Mouse (Mus musculus) liver, adult 2 months (tissue): ENCODE results near the gene Cmtr1. TPM values are rescaled to one million over a fixed set of nuclear protein-coding genes. Genes with fewer than 3 reads are reported as not detected.

Experiments
- DNase-seq: peaks from one replicate; pipeline ENCODE4 v3.0.0-alpha.2; 2011; ENCODE audit warnings: low read depth, low spot score; ENCODE audit errors: extremely low read depth
- H3K27ac ChIP-seq: fragments of 200-500 bp; replicated peaks from 2 replicates; pipeline ENCODE4 v1.5.1; 2012; ENCODE audit warnings: low read depth, mild to moderate bottlenecking, control low read depth, inconsistent platforms, low read length; ENCODE audit not compliant: insufficient read depth
- H3K27me3 ChIP-seq: fragments of 200-500 bp; 2 replicates; pipeline ENCODE4 v1.6.1; 2012; ENCODE audit warnings: mild to moderate bottlenecking, moderate library complexity, low read length, inconsistent platforms; ENCODE audit not compliant: control insufficient read depth, insufficient read depth
- H3K36me3 ChIP-seq: fragments of 200-500 bp; 2 replicates; pipeline ENCODE4 v1.6.1; 2012; ENCODE audit warnings: low read length, inconsistent platforms; ENCODE audit not compliant: control insufficient read depth, insufficient read depth
- H3K4me1 ChIP-seq: fragments of 200-500 bp; 2 replicates; pipeline ENCODE4 v1.6.1; 2011; ENCODE audit warnings: low read length; ENCODE audit not compliant: control insufficient read depth, insufficient read depth
- H3K4me3 ChIP-seq: fragments of 200-500 bp; 2 replicates; pipeline ENCODE4 v1.5.1; 2011; ENCODE audit warnings: low read depth, mild to moderate bottlenecking, control low read depth, low read length, moderate library complexity; ENCODE audit not compliant: insufficient read depth
- H3K79me2 ChIP-seq: fragments of 200-500 bp; 2 replicates; pipeline ENCODE4 v1.6.1; 2012; ENCODE audit warnings: inconsistent platforms, mild to moderate bottlenecking, low read length, moderate library complexity; ENCODE audit not compliant: control insufficient read depth, insufficient read depth
- H3K9ac ChIP-seq: fragments of 200-500 bp; 2 replicates; pipeline ENCODE4 v1.6.1; 2012; ENCODE audit warnings: low read depth, mild to moderate bottlenecking, control low read depth, inconsistent platforms, low read length
- CTCF ChIP-seq: fragments of 200-500 bp; IDR thresholded peaks from 2 replicates; pipeline ENCODE4 v1.5.1; 2011; ENCODE audit warnings: low read depth, low read length, control low read depth
- POLR2A ChIP-seq: fragments of 200-500 bp; IDR thresholded peaks from 2 replicates; pipeline ENCODE4 v1.6.1; 2011; ENCODE audit warnings: low read length, control low read depth; ENCODE audit not compliant: insufficient read depth; ENCODE audit errors: extremely low read depth
- WGBS: fragments of 180-500 bp; shearing (Covaris S2); methylation state at CpG from one replicate; pipeline ENCODE4 v1.1.7; 2018; 5-methylcytosine and 5-hydroxymethylcytosine counted together
- polyA plus RNA-seq: library from polyadenylated mRNA; depleted of rRNA; stranded (reverse); fragments of >200 nt; gene quantifications from 2 replicates; pipeline ENCODE4 v1.2.3, GENCODE M21; 2012; rRNA removed
- total RNA-seq: library from RNA; depleted of rRNA; stranded (reverse); fragments of >200 nt; gene quantifications from 2 replicates; pipeline ENCODE4 v1.2.3, GENCODE M21; 2014; rRNA removed

The Cmtr1 gene
- total and polyA plus RNA-seq, 2 experiments, result 23.4 to 27.7 TPM

DNA sequence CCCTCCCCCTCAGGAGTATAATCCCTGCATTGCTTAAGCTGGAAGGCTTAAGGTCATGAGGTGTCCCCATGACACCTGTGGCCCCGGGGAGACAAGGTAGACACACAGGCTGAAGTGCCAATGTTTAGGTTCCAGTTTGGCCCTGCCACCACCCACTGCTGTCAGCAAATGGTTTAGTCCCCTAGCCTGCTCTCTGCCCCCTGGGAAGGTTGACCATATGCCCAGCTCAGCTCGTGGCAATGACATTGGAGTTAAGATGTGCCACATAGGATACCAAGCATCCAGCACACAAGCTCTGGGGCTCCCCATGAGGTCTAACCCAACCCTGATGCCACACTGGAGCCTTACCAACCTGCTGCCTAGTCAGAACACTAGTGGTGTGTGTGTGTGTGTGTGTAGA, 72.1 kb downstream of the Cmtr1 start:
- no peaks in the 10 kb centered on the region for H3K79me2 ChIP-seq
- H3K36me3 ChIP-seq, result no peaks in the 10 kb centered on the region
- no peak overlapping the region for H3K27ac ChIP-seq
- H3K27me3 ChIP-seq, result no peaks in the 10 kb centered on the region
- H3K4me3 ChIP-seq, result no peak overlapping the region
- 55% methylated on average over 2 of the region's 2 CpGs for WGBS
- no peaks in the 10 kb centered on the region for H3K4me1 ChIP-seq
- DNase-seq, result no peak
- no peak overlapping the region for H3K9ac ChIP-seq
- TF ChIP-seq CTCF (no peak), POLR2A (no peak)

DNA sequence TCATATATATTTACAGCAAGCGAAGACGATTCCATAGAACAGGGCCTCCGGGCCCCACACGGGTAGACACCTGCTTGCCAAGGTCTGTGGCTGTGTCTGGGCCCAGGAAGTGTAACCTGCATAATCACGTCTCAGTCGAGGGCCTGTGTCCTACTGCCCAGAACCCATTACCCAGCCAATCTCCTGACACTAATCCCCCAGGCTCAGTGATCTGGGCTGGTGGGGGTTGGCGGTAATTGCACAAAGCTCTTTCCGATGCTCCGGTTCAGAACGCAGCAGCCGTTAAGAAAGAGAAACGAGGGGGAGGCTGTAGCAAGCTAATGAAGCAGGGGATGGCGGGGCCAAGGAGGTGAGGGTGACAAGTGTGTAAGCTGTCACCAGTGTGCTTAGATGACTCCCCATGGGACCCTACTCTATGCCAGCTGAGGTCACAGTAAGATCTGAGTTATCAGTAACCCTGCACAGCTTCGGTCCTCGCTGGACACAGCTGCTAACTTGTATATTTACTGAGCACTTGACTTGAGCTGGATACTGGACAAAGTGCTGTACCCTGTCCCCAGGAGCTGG, 76.1 kb downstream of the Cmtr1 start:
- no peak overlapping the region for H3K27ac ChIP-seq
- TF ChIP-seq CTCF (no peak), POLR2A (no peak)
- no peaks in the 10 kb centered on the region for H3K4me1 ChIP-seq
- no peaks in the 10 kb centered on the region for H3K27me3 ChIP-seq
- H3K9ac ChIP-seq, result no peak overlapping the region
- no peaks in the 10 kb centered on the region for H3K79me2 ChIP-seq
- 82% methylated on average over 15 of the region's 15 CpGs for WGBS
- no peak for DNase-seq
- H3K4me3 ChIP-seq, result no peak overlapping the region
- no peaks in the 10 kb centered on the region for H3K36me3 ChIP-seq

DNA sequence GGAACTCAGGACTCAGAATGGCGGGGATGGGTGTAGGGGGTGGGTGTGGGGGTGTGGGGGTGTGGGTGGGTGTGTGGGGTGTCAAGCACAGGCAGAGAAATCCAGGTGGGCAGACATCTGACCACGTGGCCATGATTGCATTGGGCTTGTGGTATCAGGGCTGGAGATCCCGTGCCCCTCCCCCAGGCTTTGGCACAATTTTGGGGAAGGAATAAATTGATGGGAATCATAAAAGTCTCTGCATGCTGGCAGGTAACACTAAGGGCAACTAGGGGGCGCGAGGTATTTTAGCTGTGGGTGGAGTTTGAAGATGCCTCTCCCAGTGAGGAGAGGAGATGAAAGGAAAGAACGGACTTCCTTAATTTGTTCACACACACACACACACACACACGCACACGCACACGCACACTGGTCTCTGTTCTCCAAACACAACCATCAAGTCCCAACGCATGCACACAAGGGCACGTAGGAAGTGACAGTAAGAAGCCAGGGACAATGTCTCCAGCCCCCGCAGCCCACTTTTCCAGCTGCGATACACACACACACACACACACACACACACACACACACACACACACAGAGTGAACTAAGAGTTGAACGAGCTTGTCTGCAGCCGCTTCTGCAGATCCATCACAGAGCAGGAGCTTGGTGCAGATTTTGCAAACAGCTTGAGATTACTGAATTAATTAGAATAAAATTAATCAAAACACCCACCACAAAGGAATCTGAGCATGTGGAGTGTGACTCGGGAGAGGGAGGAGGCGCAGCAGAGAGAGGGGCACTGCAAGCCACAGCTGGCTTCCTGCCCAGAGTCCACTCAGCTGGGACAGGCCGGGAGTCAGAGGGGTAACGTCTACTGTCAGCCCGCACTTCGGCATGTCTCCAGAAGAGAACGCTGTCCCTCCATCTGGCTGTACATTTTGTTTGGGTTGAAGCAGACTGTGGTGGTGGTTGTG, 77.7 kb downstream of the Cmtr1 start:
- TF ChIP-seq POLR2A (no peak), CTCF (no peak)

DNA sequence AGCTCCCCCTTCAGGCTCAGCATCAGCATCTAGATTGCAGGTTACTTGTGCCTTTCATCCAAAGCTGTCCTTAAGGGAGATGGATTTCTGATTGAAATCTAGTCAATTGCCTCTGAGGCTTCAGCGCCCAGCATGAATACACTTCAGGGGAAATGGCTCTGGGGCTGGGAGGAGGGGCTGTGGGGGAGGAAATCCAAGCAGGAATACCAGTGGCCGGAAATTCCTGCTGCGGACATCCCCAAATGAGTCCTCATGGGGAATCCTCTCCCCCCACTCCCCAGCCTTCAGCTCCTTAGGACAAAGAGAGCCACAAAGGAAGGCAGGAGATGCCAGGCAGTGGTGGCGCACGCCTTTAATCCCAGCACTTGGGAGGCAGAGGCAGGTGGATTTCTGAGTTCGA, 87.1 kb downstream of the Cmtr1 start:
- WGBS, result 76% methylated on average over 6 of the region's 6 CpGs
- no peak overlapping the region for H3K9ac ChIP-seq
- no peaks in the 10 kb centered on the region for H3K36me3 ChIP-seq
- TF ChIP-seq POLR2A, result no peak
- TF ChIP-seq CTCF, result no peak
- H3K4me1 ChIP-seq, result no peaks in the 10 kb centered on the region
- no peaks in the 10 kb centered on the region for H3K27me3 ChIP-seq
- H3K27ac ChIP-seq, result no peak overlapping the region
- H3K79me2 ChIP-seq, result no peaks in the 10 kb centered on the region
- no peak for DNase-seq
- no peak overlapping the region for H3K4me3 ChIP-seq

More for the DNA sequence above, 77.7 kb downstream of the Cmtr1 start:
- 38% methylated on average over 22 of the region's 22 CpGs for WGBS
- Histone ChIP-seq H3K36me3 (no peaks in the 10 kb centered on the region), H3K9ac (no peak overlapping the region), H3K4me1 (no peaks in the 10 kb centered on the region), H3K27me3 (no peaks in the 10 kb centered on the region), H3K79me2 (no peaks in the 10 kb centered on the region), H3K27ac (no peak overlapping the region), H3K4me3 (no peak overlapping the region)
- no peak for DNase-seq

DNA sequence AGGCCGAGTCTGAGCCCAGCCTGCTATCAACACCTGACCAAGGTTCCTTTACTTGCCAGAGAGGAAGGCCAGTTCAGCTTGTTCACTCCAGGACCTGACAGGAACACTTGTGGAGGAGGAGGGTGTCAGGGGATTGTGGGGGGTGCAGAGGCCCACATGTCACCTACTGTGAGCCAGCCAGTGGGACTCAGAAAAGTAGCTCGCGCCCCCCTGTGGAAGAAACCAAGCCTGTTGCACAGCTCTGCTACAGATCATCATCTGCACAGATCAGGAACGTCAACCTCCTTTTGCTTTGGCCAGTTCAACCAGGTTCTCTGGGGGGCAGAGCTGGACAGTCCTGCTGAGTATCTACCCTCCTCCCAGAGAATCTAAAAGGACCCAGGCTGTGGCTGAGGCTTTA, 94.1 kb downstream of the Cmtr1 start:
- no peaks in the 10 kb centered on the region for H3K36me3 ChIP-seq
- H3K79me2 ChIP-seq, result no peaks in the 10 kb centered on the region
- H3K9ac ChIP-seq, result no peak overlapping the region
- WGBS, result 68% methylated on average over 4 of the region's 4 CpGs
- no peak overlapping the region for H3K27ac ChIP-seq
- no peak for DNase-seq
- H3K4me3 ChIP-seq, result no peak overlapping the region
- no peaks in the 10 kb centered on the region for H3K4me1 ChIP-seq
- no peaks in the 10 kb centered on the region for H3K27me3 ChIP-seq
- TF ChIP-seq CTCF, result no peak

Other genes with a start within 250 kb of the Cmtr1 start
- gene Pim1, start 169.8 kb upstream of the Cmtr1 start, total RNA-seq, result 8.9 and 9.5 TPM in 2 replicates
- 16.0 and 16.4 TPM in 2 replicates for gene Pim1, start 169.8 kb upstream of the Cmtr1 start, polyA plus RNA-seq
- gene Gm17657, start 111.0 kb upstream of the Cmtr1 start, total RNA-seq, result not detected in 2 replicates
- gene Gm17657, start 111.0 kb upstream of the Cmtr1 start, polyA plus RNA-seq, result not detected in 2 replicates
- gene Tbc1d22b, start 110.8 kb upstream of the Cmtr1 start, total RNA-seq, result 1.2 and 1.3 TPM in 2 replicates
- 4.0 and 4.1 TPM in 2 replicates for gene Tbc1d22b, start 110.8 kb upstream of the Cmtr1 start, polyA plus RNA-seq
- gene Tmem217, start 108.2 kb upstream of the Cmtr1 start, total RNA-seq, result not detected in 2 replicates
- gene Tmem217, start 108.2 kb upstream of the Cmtr1 start, polyA plus RNA-seq, result not detected in 2 replicates
- gene Rnf8, start 45.8 kb upstream of the Cmtr1 start, total RNA-seq, result 8.8 and 9.3 TPM in 2 replicates
- 14.6 and 15.2 TPM in 2 replicates for gene Rnf8, start 45.8 kb upstream of the Cmtr1 start, polyA plus RNA-seq
- gene Gm28043, start 45.7 kb upstream of the Cmtr1 start, total RNA-seq, result 1.9 TPM in 2 replicates
- 0.60 and 0.66 TPM in 2 replicates for gene Gm28043, start 45.7 kb upstream of the Cmtr1 start, polyA plus RNA-seq
- gene Ccdc167, start 56.4 kb downstream of the Cmtr1 start, total RNA-seq, result 5.5 and 5.8 TPM in 2 replicates
- gene Ccdc167, start 56.4 kb downstream of the Cmtr1 start, polyA plus RNA-seq, result 2.3 and 4.2 TPM in 2 replicates